Mouse (Mus musculus) cerebellum, adult 9-10 months (tissue): ENCODE data around the gene Gm49601.

ENCODE experiments used
- DNase-seq: peaks from one replicate; pipeline ENCODE4 v3.0.0; 2022

Gm49601 gene

DNA sequence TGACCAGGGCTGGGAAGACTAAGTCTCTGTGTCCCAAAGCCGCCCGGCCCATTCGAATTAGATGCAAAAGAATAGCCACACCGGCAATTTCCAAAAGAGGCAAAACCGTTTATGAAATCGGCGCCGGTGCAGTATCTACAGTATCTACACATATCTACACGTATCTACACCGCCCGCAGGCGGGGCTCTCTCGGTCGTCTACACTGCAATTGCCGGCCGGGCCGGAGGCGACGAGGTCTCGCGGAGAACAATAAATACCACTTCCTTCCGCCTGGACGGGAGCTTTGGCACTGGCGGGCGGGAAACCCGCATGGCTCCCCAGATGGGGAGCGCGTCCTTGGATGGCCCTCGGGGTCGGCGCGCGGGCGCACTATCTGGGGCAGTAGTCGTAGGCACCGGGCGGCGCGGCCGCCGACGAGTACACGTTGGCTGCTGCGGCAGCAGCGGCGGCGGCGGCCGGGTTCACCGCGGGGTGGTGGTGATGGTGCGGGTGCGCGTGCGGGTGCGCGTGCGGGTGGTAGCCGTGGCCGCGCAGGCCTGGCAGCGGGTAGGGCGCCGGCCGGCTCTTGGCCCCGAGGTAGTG lies 44.5 kb downstream of the Gm49601 start:
- no peak for DNase-seq

DNA sequence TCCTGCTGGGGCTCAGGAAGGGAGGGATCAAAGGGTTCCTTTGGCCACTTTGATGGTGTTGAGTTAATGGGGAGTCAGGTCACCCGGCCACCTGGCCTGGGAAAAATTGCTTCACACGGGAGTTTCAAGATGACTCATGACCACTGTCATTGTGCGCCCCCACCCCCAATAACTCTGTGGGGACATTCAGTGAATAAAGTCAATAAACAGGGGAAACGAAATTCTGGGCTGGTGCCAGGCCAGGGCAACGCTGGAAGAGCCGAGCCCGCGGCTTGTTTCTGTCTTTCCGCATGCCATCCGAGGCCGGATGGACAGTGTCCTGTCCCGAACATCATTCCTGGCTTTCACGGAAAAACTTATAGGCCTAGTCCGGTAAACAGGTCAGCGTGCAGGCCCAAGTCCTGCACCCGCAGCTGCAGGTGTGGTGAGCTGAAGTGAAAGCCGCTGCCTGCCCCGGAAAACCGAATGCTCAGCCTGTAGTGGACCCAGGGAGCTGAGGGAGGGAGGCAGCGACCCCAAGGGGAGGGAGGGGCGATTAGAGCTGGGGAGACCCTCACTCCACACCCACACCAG lies 45.1 kb downstream of the Gm49601 start:
- DNase-seq: no peak

DNA sequence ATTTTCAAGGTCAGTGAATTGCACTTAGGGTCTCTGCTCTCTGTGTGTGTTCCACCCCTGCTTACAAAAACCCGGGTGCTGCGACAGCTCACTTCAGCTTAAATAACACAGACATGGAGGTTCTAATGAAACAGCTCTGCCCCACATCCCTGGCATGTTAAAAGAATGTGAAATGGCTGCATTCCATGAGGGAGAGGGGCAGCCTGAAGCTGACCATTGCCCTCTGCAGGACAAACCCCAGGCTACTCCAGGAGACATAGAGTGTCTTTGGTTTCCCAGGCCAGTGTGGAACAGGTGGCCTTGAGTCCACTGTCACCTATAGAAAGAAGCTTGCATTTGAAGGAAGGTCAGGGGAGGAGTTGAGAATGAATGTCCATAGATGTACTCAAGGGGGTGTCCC lies 45.8 kb downstream of the Gm49601 start:
- no peak for DNase-seq

DNA sequence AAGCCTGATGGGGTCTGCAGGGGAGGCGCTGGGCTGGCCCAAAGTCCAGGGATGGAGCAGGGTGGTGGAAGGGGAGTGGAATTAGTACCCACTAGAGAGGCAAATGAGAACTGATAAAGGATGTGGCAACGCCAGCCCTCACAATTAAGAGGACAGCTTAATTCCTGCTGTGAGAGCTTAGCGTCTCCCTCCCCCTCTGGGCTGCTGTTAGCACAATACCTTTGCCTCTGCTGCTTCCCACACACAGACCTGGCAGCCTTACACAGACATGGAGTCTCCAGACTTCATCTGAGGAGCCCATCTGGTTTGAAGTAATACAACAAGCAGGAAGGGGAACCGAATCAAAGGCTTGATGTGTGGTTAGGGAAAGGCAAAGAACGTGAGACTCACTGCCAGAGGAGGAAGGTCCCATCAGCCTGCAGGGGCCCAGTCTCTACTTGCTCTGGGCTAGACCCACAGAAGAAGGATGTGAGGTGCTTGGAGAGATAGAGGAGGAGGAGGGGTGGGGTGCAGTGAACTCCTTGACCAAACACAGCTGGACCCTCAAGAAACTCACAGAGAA lies 48.5 kb downstream of the Gm49601 start:
- DNase-seq: no peak

GRCm38 (mm10) chr16:18577071-18577470 lies 49.2 kb downstream of the Gm49601 start:
- no peak for DNase-seq

DNA sequence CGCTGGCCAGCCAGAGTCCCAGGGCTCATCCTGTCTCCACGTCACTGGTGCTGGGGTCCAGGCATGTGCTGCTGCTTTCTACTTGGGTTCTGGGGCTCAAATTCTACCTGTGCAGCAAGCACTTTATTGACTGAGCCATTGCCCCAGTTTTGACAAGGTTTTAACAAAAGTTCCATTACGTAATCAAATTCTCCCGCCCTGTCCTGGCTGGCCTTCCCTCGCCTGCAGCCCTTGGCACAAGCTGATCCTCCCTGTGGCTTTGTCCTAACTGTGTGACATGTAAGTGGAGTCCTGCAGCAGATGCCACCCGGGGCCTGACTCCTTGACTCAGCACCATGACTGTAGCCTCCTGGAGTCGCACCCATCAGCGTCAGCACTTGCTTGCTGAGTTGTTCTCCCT lies 52.0 kb downstream of the Gm49601 start:
- peak; percentile 22 for DNase-seq
